Mouse (Mus musculus) kidney, adult 18-20 months (tissue): ENCODE results near the gene Nr1h2.

Experiments
- DNase-seq: peaks from one replicate; pipeline ENCODE4 v3.0.0; 2021

Gene Nr1h2

GRCm38 (mm10) chr7:44547725-44548124 lies 6.0 kb downstream of the Nr1h2 start:
- no peak for DNase-seq

- DNase-seq, result no peak
Measured at GRCm38 (mm10) chr7:44547041-44547440, 6.7 kb downstream of the Nr1h2 start.

DNA sequence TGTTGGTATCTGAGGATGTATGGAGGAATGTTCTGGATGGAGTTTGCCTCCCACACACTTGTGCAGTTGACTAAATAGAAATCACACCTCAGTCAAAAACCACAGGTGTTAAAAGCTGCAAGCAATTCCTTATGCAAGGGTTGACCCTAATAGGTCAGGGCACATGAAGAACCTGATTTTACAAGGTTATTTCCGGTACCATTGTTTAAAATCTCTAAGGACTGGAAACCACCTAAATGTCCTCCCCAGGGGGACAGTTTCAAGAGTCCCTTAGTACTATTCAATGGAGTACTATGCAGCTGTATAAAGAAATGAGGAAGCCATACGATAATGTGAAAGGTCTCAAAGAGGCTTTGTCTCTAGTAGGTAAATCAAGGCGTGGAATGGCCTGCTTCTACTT lies 7.5 kb downstream of the Nr1h2 start:
- DNase-seq, result no peak

DNA sequence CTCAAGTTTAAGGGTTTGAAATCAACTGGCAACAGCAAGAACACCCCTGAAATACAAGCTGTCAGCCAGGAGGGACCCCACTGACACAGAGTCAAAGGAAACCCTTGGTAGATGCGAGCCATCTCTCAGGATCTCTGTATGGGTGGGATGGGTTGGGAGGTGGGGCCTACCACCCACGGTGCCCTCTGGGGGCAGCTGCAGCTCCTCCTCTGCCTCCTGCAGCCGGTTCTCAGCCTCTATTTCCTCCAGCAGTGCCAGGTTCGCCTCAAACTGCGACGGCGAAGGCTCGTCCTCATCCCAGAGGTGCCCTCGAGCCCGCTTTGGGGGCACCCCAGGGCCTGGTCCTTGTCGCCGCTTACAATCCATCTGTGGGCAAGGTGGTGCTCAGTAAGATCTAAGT lies 10.7 kb downstream of the Nr1h2 start:
- no peak for DNase-seq

- no peak for DNase-seq
Measured at GRCm38 (mm10) chr7:44542555-44542954, 11.2 kb downstream of the Nr1h2 start.

- no peak for DNase-seq
Measured at GRCm38 (mm10) chr7:44538756-44539624, 14.8 kb downstream of the Nr1h2 start.

DNA sequence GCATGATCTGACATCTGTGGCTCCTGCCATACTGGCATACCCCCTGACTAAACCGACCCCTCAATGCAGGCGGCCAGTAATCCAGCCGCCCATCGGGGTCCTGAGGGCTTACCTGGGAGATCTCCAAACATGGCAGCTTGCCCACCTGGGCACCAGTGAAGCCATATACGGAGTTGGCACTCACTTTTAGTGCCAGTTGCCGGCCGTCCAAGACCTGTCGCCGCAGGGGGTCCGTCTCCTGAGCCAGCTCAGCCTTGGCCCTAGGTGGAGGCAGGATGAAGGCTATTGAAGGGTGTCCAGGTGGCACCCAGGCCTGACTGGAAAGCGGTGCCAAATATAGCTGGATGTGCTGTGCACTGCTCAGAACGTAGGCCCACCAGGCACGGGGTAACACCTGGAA lies 16.3 kb downstream of the Nr1h2 start:
- no peak for DNase-seq

DNA sequence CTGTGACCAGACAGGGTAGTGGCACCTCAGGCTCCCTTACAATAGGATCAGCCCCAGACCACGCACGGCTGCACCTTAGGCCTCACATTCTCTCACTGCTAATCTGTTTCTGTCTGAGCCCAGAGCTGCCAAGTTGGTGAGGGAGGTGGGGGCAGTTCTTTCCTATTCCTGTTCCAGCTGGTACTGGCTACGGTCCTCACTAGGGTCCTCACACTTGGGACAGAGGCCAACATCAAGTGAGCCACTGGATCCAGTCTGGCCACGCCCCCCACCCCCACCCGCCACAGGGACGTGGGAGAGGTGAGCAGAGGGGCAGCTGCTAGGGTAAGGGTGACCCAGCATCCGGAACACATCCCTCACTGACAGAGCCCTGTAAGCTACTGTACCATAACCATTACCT lies 16.7 kb downstream of the Nr1h2 start:
- DNase-seq, result no peak

DNA sequence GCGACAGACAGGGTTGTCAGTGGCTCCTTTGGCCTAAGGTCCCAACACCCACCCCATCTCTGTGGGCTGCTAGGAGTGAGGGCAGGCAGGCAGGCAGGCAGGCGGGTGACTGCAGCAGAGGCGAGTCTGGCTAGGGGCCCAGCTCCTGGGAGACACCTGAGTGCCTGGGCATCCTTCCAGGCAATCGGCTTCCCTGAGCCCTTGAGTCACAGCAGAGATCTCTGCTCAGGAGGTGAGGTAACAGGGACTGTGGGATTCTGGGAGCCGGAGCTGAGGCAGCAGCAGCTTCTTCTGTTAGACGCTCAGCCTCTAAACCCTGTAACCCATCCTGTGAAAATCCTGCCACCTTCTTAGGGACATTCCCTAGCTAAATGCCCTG lies 17.2 kb downstream of the Nr1h2 start:
- DNase-seq, result peak; percentile 55

DNA sequence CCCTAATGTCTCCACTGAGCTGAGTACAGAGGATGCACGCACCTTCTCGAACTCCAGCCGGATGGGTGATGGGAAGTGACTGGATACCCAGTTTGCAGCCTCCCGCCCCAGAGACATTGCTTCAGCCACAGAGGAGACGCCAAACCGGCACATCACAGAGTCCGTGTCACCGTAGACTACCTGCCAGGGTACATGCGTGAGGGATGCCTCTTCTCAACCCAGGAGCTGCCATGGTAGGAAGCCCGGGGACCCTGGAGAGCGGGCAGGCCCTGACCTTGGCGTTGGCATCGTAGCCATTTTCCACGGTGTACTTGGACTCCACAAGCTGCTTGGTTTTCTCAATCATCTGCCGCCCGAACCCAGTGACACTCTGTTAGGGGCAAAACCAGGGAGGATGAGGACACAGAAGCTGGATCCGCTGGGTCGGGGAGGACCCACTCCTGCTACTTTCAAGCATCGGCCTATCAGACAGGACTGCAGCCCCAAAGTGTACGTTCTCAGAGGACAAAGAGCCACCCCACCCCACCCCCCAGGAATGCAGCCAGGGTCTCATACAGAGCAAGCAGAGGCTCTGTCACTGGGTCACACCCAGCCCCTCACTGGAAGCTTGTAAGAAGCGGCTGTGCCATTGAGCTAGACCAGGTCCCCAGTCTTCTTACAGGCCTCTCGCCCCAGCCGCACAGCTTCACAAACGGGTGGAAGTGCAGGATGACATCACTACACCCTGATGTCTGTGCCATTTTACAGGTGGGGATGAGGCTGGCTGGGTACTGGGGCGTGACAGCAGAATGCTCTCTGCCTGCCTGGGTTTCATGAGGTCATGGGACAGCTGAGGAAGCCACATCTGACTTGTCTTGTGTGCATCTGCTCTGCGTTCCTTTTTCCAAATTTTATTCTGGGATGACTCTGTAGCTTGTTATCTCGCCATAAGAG lies 17.8 kb downstream of the Nr1h2 start:
- DNase-seq, result no peak

- no peak for DNase-seq
Measured at GRCm38 (mm10) chr7:44534656-44535441, 18.9 kb downstream of the Nr1h2 start.

GRCm38 (mm10) chr7:44534242-44534641 lies 19.5 kb downstream of the Nr1h2 start:
- DNase-seq, result no peak

DNA sequence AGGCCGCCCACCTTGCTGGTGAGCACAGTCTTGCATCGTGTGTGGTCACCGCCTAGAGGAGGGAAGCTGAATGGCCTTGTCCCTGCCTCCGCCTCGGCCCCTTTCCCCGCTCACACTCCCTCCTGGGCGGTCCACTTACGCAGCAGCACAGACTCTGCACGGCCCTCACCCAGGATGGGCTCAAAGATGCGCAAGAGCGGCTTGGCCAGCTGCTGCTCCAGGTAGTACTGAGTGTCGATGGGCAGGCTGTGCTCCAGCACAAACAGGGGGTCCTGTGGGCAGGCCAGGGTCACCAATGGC lies 20.1 kb downstream of the Nr1h2 start:
- DNase-seq, result no peak

- no peak for DNase-seq
Measured at GRCm38 (mm10) chr7:44532918-44533745, 20.6 kb downstream of the Nr1h2 start.

- no peak for DNase-seq
Measured at GRCm38 (mm10) chr7:44531946-44532732, 21.6 kb downstream of the Nr1h2 start, which contains the start of gene Spib. Gene Spib (minus strand): TSS chr7:44532071.

GRCm38 (mm10) chr7:44531207-44531606 lies 22.5 kb downstream of the Nr1h2 start:
- DNase-seq, result no peak

- DNase-seq, result no peak
Measured at GRCm38 (mm10) chr7:44530507-44530906, 23.2 kb downstream of the Nr1h2 start.

- no peak for DNase-seq
Measured at GRCm38 (mm10) chr7:44529518-44529917, 24.2 kb downstream of the Nr1h2 start.

DNA sequence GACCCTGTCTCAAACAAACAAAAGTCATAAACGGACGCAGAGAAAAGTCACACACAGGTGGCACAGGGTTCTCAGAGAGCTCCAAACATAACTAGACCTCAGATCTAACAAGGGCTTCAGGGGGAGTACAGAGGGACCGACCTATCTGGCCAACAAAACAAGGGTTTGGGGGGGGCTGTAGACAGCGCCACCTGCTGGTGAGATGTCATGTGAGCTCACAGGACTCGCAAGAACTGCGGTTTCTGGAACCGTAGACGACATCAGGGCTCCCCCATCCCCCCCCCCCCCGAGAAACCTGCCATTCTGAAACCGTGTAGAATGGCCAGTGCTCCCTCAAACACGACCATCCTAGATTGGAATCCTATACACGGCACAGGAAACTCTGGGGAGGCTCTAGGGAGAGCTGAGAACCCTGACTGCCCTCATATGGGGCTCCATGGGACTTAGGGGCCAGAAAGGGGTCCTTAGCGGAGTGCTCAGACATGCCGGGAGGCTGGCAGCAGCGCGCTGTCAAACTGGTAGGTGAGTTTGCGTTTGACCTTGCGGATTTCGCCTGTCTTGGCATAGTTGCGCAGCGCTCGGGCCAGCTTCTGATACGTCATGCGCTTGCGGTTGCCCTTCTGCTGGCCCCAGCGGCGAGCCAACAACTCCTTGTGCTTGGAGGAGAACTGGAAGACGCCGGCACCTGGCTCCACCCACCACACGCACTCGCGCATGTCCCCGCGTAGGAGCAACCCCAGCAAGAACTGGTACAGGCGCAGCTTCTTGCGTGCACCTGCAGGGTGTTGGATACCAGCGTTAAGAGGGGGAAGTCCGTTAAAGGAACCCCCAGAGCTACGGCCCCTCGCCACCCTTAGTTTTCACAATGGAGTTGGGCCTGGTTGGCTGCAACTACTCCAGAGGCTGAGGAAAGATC lies 26.0 kb downstream of the Nr1h2 start:
- DNase-seq, result peak; percentile 81
